Mouse (Mus musculus) liver, embryonic 14.5 days (tissue): ENCODE measurements at regions not wholly inside any gene's neighbourhood (a gene's known extent, or its start where the extent isn't known, plus 50 kb on each side); places are given as distances from the start of the nearest gene placed in this dataset.

Source experiments
- CTCF ChIP-seq: IDR thresholded peaks from 2 replicates; pipeline ENCODE4 v1.5.1; 2016; ENCODE audit warnings: antibody characterized with exemption, low read depth, control low read depth
- EP300 ChIP-seq: IDR thresholded peaks from 2 replicates; pipeline ENCODE4 v1.6.1; 2016; ENCODE audit warnings: antibody characterized with exemption, low read depth

GRCm38 (mm10) chr9:69575386-69575785 lies 122.0 kb downstream of the Anxa2 start:
- TF ChIP-seq CTCF (no peak), EP300 (no peak)
